Mouse (Mus musculus) heart, embryonic 14.5 days (tissue): Measurements from ENCODE around the gene Cnga2. TPM values are rescaled to one million over a fixed set of nuclear protein-coding genes. Genes with fewer than 3 reads are reported as not detected.

Experiments used
- polyA plus RNA-seq: library from polyadenylated mRNA; unstranded; fragments of >200 nt; fragmentation: Nextera tagmentation; extraction: Ambion mirVana; gene quantifications from 2 replicates; pipeline ENCODE4 v1.2.1, GENCODE M21; 2014

Gene Cnga2
- polyA plus RNA-seq, 1 experiment from 2014 or later: 0.23 TPM

Other genes with a start within 250 kb of the Cnga2 start
- 39.5 and 44.0 TPM in 2 replicates for gene Vma21, start 175.9 kb upstream of the Cnga2 start, polyA plus RNA-seq
- gene Gm1141, start 70.8 kb upstream of the Cnga2 start, polyA plus RNA-seq: not detected in 2 replicates
- gene Prrg3, start 29.2 kb upstream of the Cnga2 start, polyA plus RNA-seq: 9.0 and 9.6 TPM in 2 replicates
- not detected in 2 replicates for gene Fate1, start 18.9 kb upstream of the Cnga2 start, polyA plus RNA-seq
- not detected in 2 replicates for gene Magea4, start 230.2 kb downstream of the Cnga2 start, polyA plus RNA-seq